Mouse (Mus musculus) testis, adult 2 months (tissue): ENCODE results near the gene Ttll4.

Experiments used
- CTCF ChIP-seq: fragments of 200-500 bp; IDR thresholded peaks from 2 replicates; pipeline ENCODE4 v1.5.1; 2012; ENCODE audit warnings: low read depth, mild to moderate bottlenecking, inconsistent platforms, low read length, moderate library complexity; ENCODE audit not compliant: control insufficient read depth, insufficient read depth, insufficient replicate concordance
- POLR2A ChIP-seq: fragments of 200-500 bp; IDR thresholded peaks from 2 replicates; pipeline ENCODE4 v1.6.1; 2012; ENCODE audit warnings: low read depth, mild to moderate bottlenecking, inconsistent platforms, low read length, moderate library complexity; ENCODE audit not compliant: control insufficient read depth

DNA sequence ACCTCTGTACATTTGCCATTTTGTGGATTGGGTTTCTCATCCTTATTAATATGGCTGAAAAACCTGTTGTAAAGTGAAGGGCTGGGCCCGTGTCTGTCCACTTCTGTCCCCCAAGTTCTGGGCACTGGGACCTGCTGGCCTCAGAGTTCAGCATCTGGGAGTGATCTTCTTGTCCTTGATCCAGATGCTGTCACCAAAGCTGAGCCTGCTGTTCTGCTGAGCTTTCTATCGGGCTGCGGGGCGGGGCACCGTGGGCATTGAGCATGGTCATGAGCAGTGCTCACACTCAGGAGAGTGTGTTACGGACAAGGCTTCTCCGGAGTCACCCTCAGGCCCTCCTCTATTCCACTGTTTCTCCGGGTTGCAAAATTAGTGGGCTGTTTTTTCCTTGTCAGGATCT, 56.6 kb downstream of the Ttll4 start:
- TF ChIP-seq CTCF (no peak), POLR2A (no peak)
